Mouse (Mus musculus) forebrain, embryonic 15.5 days (tissue): ENCODE data around the gene Dynlt1b. TPM values are rescaled to one million over a fixed set of nuclear protein-coding genes. Genes with fewer than 3 reads are reported as not detected.
"Not testable (repeated sequence)": the region's sequence is repeated elsewhere in the genome, so short reads cannot be mapped to it uniquely, and the experiment has no call there.

Experiments used
- ATAC-seq: fragments of 200-750 bp; cut with Nextera tagmentation; replicated peaks from 2 replicates; pipeline ENCODE4 v1.8.0; 2017; ENCODE audit warnings: mild to moderate bottlenecking, moderate TSS enrichment, moderate library complexity
- H3K27ac ChIP-seq: fragments of 300-500 bp; sonication (generic); replicated peaks from 2 replicates; pipeline ENCODE4 v1.5.1; 2015; ENCODE audit warnings: mild to moderate bottlenecking, inconsistent platforms
- H3K27me3 ChIP-seq: fragments of 300-500 bp; sonication (generic); 2 replicates; pipeline ENCODE4 v1.6.1; 2015; ENCODE audit warnings: inconsistent platforms
- H3K36me3 ChIP-seq: fragments of 300-500 bp; sonication (generic); 2 replicates; pipeline ENCODE4 v1.6.1; 2015; ENCODE audit warnings: mild to moderate bottlenecking, inconsistent platforms
- H3K4me1 ChIP-seq: fragments of 300-500 bp; sonication (generic); 2 replicates; pipeline ENCODE4 v1.6.1; 2015; ENCODE audit warnings: inconsistent platforms
- H3K4me2 ChIP-seq: fragments of 300-500 bp; sonication (generic); replicated peaks from 2 replicates; pipeline ENCODE4 v1.6.1; 2015; ENCODE audit warnings: mild to moderate bottlenecking, inconsistent platforms
- H3K4me3 ChIP-seq: fragments of 300-500 bp; sonication (generic); 2 replicates; pipeline ENCODE4 v1.5.1; 2015; ENCODE audit warnings: mild to moderate bottlenecking, inconsistent platforms
- H3K9ac ChIP-seq: fragments of 300-500 bp; sonication (generic); replicated peaks from 2 replicates; pipeline ENCODE4 v1.6.1; 2015; ENCODE audit warnings: mild to moderate bottlenecking, inconsistent platforms
- H3K9me3 ChIP-seq: fragments of 300-500 bp; sonication (generic); 2 replicates; pipeline ENCODE4 v1.6.1; 2016; ENCODE audit warnings: inconsistent platforms
- WGBS: fragments of 180-500 bp; shearing (Covaris S2); methylation state at CpG from one replicate; pipeline ENCODE4 v1.1.7; 2015; ENCODE audit warnings: mixed read lengths; 5-methylcytosine and 5-hydroxymethylcytosine counted together
- polyA plus RNA-seq: library from polyadenylated mRNA; unstranded; fragments of >200 nt; fragmentation: Nextera tagmentation; extraction: Ambion mirVana; gene quantifications from 2 replicates; pipeline ENCODE4 v1.2.1, GENCODE M21; 2015

Dynlt1b gene
- 888 and 910 TPM in 2 replicates for polyA plus RNA-seq

GRCm38 (mm10) chr17:6429945-6430344, at the start of gene Dynlt1b:
Gene Dynlt1b (plus strand): TSS chr17:6430112.
- Histone ChIP-seq H3K9ac (peak within 1 kb of the TSS; percentile 48), H3K4me1 (peaks cover 17% of the 10 kb centered on the region), H3K27ac (peak within 1 kb of the TSS; percentile 74), H3K4me3 (peak within 1 kb of the TSS; percentile 42), H3K4me2 (peak within 1 kb of the TSS; percentile 48)
- not testable (repeated sequence) for H3K36me3 ChIP-seq, H3K9me3 ChIP-seq, H3K27me3 ChIP-seq
- peak; percentile 96 for ATAC-seq
- under 1% methylated on average over 27 of the region's 27 CpGs for WGBS

GRCm38 (mm10) chr17:6380182-6380841, 49.6 kb upstream of the Dynlt1b start:
- H3K4me1 ChIP-seq, H3K27me3 ChIP-seq, H3K9ac ChIP-seq, H3K9me3 ChIP-seq, H3K27ac ChIP-seq, H3K4me2 ChIP-seq, H3K36me3 ChIP-seq, H3K4me3 ChIP-seq: not testable (repeated sequence)
- peak; percentile 93 for ATAC-seq
- 60% methylated on average over 2 of the region's 8 CpGs for WGBS

GRCm38 (mm10) chr17:6381071-6381682, 48.7 kb upstream of the Dynlt1b start:
- not testable (repeated sequence) for H3K27ac ChIP-seq, H3K9ac ChIP-seq, H3K4me2 ChIP-seq, H3K4me3 ChIP-seq, H3K9me3 ChIP-seq, H3K27me3 ChIP-seq, H3K4me1 ChIP-seq, H3K36me3 ChIP-seq
- peak; percentile 65 for ATAC-seq
- WGBS, result no CpG with 5 or more reads among the region's 8 CpGs

GRCm38 (mm10) chr17:6386927-6387326, 43.0 kb upstream of the Dynlt1b start:
- H3K9me3 ChIP-seq, H3K27ac ChIP-seq, H3K36me3 ChIP-seq, H3K4me3 ChIP-seq, H3K4me2 ChIP-seq, H3K9ac ChIP-seq, H3K27me3 ChIP-seq, H3K4me1 ChIP-seq: not testable (repeated sequence)
- peak; percentile 68 for ATAC-seq
- no CpG with 5 or more reads among the region's 4 CpGs for WGBS

- H3K27ac ChIP-seq, H3K9me3 ChIP-seq, H3K4me2 ChIP-seq, H3K27me3 ChIP-seq, H3K4me3 ChIP-seq, H3K4me1 ChIP-seq, H3K36me3 ChIP-seq, H3K9ac ChIP-seq: not testable (repeated sequence)
- 0 out of 2 replicates have a peak, but pooled peaks have one; percentile 26 for ATAC-seq
- WGBS, result no CpG with 5 or more reads among the region's 9 CpGs
These were observed 42.5 kb upstream of the Dynlt1b start for GRCm38 (mm10) chr17:6387380-6387911.

GRCm38 (mm10) chr17:6389463-6389862, 40.4 kb upstream of the Dynlt1b start:
- not testable (repeated sequence) for H3K4me3 ChIP-seq, H3K9ac ChIP-seq, H3K4me1 ChIP-seq, H3K9me3 ChIP-seq, H3K27me3 ChIP-seq, H3K4me2 ChIP-seq, H3K27ac ChIP-seq, ATAC-seq, H3K36me3 ChIP-seq
- 55% methylated on average over 6 of the region's 7 CpGs for WGBS

- H3K27ac ChIP-seq, ATAC-seq, H3K9me3 ChIP-seq, H3K9ac ChIP-seq, H3K36me3 ChIP-seq, H3K4me1 ChIP-seq, H3K27me3 ChIP-seq, H3K4me2 ChIP-seq, H3K4me3 ChIP-seq: not testable (repeated sequence)
- whole genome bisulfite sequencing, result 91% methylated on average over 2 of the region's 2 CpGs
These were observed 39.2 kb upstream of the Dynlt1b start for GRCm38 (mm10) chr17:6390731-6391130.

- H3K27ac ChIP-seq, H3K9ac ChIP-seq, H3K27me3 ChIP-seq, H3K4me1 ChIP-seq, ATAC-seq, H3K9me3 ChIP-seq, H3K4me3 ChIP-seq, H3K36me3 ChIP-seq, H3K4me2 ChIP-seq: not testable (repeated sequence)
- 91% methylated on average over 6 of the region's 6 CpGs for WGBS
These were observed 38.2 kb upstream of the Dynlt1b start for GRCm38 (mm10) chr17:6391736-6392135.

GRCm38 (mm10) chr17:6392473-6393340, 37.2 kb upstream of the Dynlt1b start:
- not testable (repeated sequence) for H3K9me3 ChIP-seq, H3K9ac ChIP-seq, H3K27me3 ChIP-seq, H3K4me3 ChIP-seq, H3K36me3 ChIP-seq, H3K4me2 ChIP-seq, H3K4me1 ChIP-seq, H3K27ac ChIP-seq
- peak; percentile 46 for ATAC-seq
- no CpG with 5 or more reads among the region's 4 CpGs for WGBS

- WGBS, result 100% methylated on average over 2 of the region's 3 CpGs
- H3K27ac ChIP-seq, result not testable (repeated sequence)
These were observed 31.8 kb upstream of the Dynlt1b start for GRCm38 (mm10) chr17:6398079-6398478.

GRCm38 (mm10) chr17:6398816-6399215, 31.1 kb upstream of the Dynlt1b start:
- H3K9me3 ChIP-seq, H3K27ac ChIP-seq, H3K4me1 ChIP-seq, H3K27me3 ChIP-seq, H3K4me2 ChIP-seq, H3K4me3 ChIP-seq, H3K9ac ChIP-seq, H3K36me3 ChIP-seq, ATAC-seq: not testable (repeated sequence)
- 48% methylated on average over 7 of the region's 7 CpGs for WGBS

More at GRCm38 (mm10) chr17:6398079-6398478, 31.8 kb upstream of the Dynlt1b start:
- not testable (repeated sequence) for H3K36me3 ChIP-seq, H3K4me2 ChIP-seq, H3K9me3 ChIP-seq, ATAC-seq, H3K9ac ChIP-seq, H3K4me3 ChIP-seq, H3K27me3 ChIP-seq, H3K4me1 ChIP-seq
